Mouse (Mus musculus) forebrain, embryonic 15.5 days (tissue): ENCODE measurements around the gene Actn3. TPM values are rescaled to one million over a fixed set of nuclear protein-coding genes. Genes with fewer than 3 reads are reported as not detected.
"Not testable (repeated sequence)": the region's sequence is repeated elsewhere in the genome, so short reads cannot be mapped to it uniquely, and the experiment has no call there.

Experiments used
- ATAC-seq: fragments of 200-750 bp; cut with Nextera tagmentation; replicated peaks from 2 replicates; pipeline ENCODE4 v1.8.0; 2017; ENCODE audit warnings: mild to moderate bottlenecking, moderate TSS enrichment, moderate library complexity
- H3K27ac ChIP-seq: fragments of 300-500 bp; sonication (generic); replicated peaks from 2 replicates; pipeline ENCODE4 v1.5.1; 2015; ENCODE audit warnings: mild to moderate bottlenecking, inconsistent platforms
- H3K27me3 ChIP-seq: fragments of 300-500 bp; sonication (generic); 2 replicates; pipeline ENCODE4 v1.6.1; 2015; ENCODE audit warnings: inconsistent platforms
- H3K36me3 ChIP-seq: fragments of 300-500 bp; sonication (generic); 2 replicates; pipeline ENCODE4 v1.6.1; 2015; ENCODE audit warnings: mild to moderate bottlenecking, inconsistent platforms
- H3K4me1 ChIP-seq: fragments of 300-500 bp; sonication (generic); 2 replicates; pipeline ENCODE4 v1.6.1; 2015; ENCODE audit warnings: inconsistent platforms
- H3K4me2 ChIP-seq: fragments of 300-500 bp; sonication (generic); replicated peaks from 2 replicates; pipeline ENCODE4 v1.6.1; 2015; ENCODE audit warnings: mild to moderate bottlenecking, inconsistent platforms
- H3K4me3 ChIP-seq: fragments of 300-500 bp; sonication (generic); 2 replicates; pipeline ENCODE4 v1.5.1; 2015; ENCODE audit warnings: mild to moderate bottlenecking, inconsistent platforms
- H3K9ac ChIP-seq: fragments of 300-500 bp; sonication (generic); replicated peaks from 2 replicates; pipeline ENCODE4 v1.6.1; 2015; ENCODE audit warnings: mild to moderate bottlenecking, inconsistent platforms
- H3K9me3 ChIP-seq: fragments of 300-500 bp; sonication (generic); 2 replicates; pipeline ENCODE4 v1.6.1; 2016; ENCODE audit warnings: inconsistent platforms
- WGBS: fragments of 180-500 bp; shearing (Covaris S2); methylation state at CpG from one replicate; pipeline ENCODE4 v1.1.7; 2015; ENCODE audit warnings: mixed read lengths; 5-methylcytosine and 5-hydroxymethylcytosine counted together
- polyA plus RNA-seq: library from polyadenylated mRNA; unstranded; fragments of >200 nt; fragmentation: Nextera tagmentation; extraction: Ambion mirVana; gene quantifications from 2 replicates; pipeline ENCODE4 v1.2.1, GENCODE M21; 2015

Gene Actn3
- polyA plus RNA-seq, 1 experiment from 2014 or later = 0.73 TPM

DNA sequence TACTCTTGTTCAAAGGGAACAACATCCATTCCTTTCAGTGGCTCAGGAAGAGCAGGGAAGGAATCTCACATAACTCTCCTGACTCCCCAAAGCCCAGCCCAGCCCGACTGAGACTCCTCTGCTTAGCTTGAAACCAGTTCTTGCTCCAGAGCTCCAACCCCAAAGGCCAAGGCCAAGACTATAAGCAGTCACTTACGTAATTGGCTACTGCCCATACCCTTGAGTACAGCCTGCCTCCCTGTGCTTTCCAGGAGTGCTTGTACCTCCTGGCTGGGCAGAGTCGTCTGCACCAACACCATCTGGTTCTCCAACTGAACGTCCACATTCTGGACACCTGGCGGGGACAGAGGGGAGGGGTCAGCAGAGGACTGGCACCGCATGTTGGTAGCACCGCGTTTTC is 43.7 kb downstream of the Actn3 start:
- ATAC-seq = no peak
- WGBS = 88% methylated on average over 8 of the region's 8 CpGs

DNA sequence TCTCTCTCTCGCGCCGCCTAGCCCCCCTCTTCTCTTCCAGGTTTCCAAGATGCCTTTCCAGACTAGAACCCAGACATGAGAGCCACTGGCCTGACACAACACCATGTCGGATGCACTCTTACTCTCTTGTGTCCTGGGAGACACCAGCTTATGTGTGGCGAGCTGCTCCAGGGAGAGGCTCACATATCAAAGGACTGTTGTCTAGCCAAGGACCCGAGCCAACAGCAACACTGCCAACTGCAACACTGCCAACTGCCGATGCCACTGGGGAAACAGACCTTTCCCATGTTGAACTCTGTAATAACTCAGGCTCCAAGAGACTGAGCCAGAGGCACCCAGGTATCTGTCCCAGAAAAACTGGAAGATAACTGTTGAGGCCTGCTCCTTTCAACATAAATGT is 48.6 kb downstream of the Actn3 start:
- H3K27me3 ChIP-seq = no peaks in the 10 kb centered on the region
- 0 out of 2 replicates have a peak, but pooled peaks cover 4% of the 10 kb centered on the region for H3K4me1 ChIP-seq
- H3K36me3 ChIP-seq = peaks cover 12% of the 10 kb centered on the region
- no peak for ATAC-seq
- H3K4me3 ChIP-seq = no peak overlapping the region
- WGBS = 51% methylated on average over 7 of the region's 7 CpGs
- no peak overlapping the region for H3K9ac ChIP-seq
- H3K4me2 ChIP-seq = no peak overlapping the region
- H3K27ac ChIP-seq = no peak overlapping the region
- no peaks in the 10 kb centered on the region for H3K9me3 ChIP-seq

More for the DNA sequence above, 43.7 kb downstream of the Actn3 start:
- Histone ChIP-seq H3K27me3 (no peaks in the 10 kb centered on the region), H3K4me3 (no peak overlapping the region), H3K36me3 (no peaks in the 10 kb centered on the region; the same call in 1 of the 2 replicates), H3K4me1 (peaks cover 15% of the 10 kb centered on the region), H3K4me2 (no peak overlapping the region), H3K9ac (no peak overlapping the region), H3K9me3 (no peaks in the 10 kb centered on the region), H3K27ac (no peak overlapping the region)

DNA sequence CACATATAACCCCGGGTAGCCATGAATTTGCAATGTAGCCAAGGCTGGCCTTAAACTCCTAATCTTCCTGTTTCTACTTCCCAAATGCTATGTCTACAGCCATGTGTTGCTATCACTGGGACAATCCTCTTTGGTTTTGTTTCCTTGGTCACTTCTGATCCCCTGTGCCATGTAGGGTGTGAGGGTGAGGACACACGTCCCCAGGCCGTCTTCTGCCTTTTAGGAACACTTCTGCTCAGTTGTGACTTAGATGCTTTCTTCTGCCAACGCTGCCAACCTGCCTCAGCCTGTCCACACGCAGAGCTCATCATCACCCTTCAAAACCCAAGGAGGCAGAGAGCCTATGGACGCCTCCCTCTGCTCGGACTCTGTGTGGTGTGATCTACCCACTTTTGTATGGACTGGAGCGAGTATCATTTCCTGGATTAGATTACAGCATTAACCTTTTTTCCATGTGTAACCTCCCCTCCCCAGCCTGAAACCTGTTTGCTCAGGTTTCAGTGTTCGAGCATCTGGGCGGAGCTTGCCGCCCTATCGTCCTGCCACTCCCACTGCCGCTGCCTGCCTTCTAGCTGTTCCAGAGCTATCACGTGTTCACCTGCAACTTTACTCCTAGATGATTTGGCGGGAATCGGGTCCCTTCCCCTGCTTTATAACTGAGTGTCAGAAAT is 49.1 kb downstream of the Actn3 start:
- ATAC-seq = no peak

DNA sequence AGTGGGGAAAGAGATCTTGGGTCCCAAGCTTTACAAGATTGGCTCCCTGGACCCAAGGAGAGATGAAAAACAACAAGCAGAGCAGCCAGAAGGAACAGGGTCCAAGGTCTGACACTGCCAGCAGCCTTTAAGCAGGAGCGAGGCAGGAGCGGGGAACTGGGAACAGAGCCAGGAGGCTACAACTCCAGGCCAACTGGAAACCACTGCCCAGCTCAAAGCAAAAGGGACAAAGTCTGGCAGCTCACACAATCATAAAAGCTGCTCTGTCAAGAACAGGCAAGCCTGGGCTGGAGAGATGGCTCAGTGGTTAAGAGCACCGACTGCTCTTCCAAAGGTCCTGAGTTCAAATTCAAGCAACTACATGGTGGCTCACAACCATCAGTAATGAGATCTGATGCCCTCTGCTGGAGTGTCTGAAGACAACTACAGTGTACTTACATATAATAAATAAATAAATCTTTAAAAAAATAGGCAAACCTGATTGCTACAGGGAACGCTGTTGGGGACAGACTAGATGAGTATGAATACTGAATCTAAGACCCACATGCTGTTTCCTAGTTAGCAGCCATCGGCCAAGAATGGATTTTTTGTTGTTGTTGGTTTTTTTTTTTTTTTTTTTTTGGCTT is 56.9 kb downstream of the Actn3 start:
- H3K27ac ChIP-seq = no peak overlapping the region
- ATAC-seq = peak; percentile 67; the same call in 1 of the 2 replicates
- H3K27me3 ChIP-seq = no peaks in the 10 kb centered on the region
- H3K4me2 ChIP-seq = no peak overlapping the region
- peaks cover 12% of the 10 kb centered on the region for H3K36me3 ChIP-seq
- H3K4me1 ChIP-seq = no peaks in the 10 kb centered on the region
- no peaks in the 10 kb centered on the region for H3K9me3 ChIP-seq
- no peak overlapping the region for H3K9ac ChIP-seq
- no peak overlapping the region for H3K4me3 ChIP-seq
- 60% methylated on average over 5 of the region's 5 CpGs for WGBS

More for the DNA sequence above, 49.1 kb downstream of the Actn3 start:
- Histone ChIP-seq H3K27ac (no peak overlapping the region), H3K4me1 (0 out of 2 replicates have a peak, but pooled peaks cover 4% of the 10 kb centered on the region), H3K36me3 (peaks cover 12% of the 10 kb centered on the region), H3K4me2 (no peak overlapping the region), H3K9me3 (no peaks in the 10 kb centered on the region), H3K4me3 (no peak overlapping the region), H3K27me3 (no peaks in the 10 kb centered on the region), H3K9ac (no peak overlapping the region)
- 65% methylated on average over 16 of the region's 16 CpGs for WGBS

DNA sequence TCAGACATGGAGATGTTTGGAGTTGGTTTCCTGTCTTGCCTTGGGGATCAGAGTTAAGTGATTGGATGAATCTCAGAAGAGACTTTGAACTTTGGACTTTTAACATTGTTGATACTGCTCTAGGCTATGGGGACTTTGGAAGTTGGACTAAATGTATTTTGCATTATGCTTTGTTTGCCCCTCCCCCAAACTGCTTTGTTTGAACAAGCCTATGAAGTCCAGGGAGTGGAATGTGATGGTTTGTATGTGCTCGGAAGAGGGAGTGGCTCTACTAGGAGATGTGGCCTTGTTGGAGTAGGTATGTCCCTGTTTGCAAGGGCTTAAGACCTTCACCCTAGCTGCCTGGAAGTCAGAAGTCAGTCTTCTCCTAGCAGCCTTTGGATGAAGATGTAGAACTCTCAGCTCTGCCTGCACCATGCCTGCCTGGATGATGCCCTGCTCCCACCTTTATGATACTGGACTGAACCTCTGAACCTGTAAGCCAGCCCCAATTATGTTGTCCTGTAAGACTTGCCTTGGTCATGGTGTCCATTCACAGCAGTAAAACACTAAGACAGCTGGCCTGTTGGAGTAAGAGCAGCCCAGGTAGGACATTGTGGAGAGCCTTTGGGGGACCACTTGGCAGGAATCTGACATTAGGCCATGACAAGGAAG is 60.4 kb downstream of the Actn3 start:
- ATAC-seq = no peak
- no peaks in the 10 kb centered on the region for H3K36me3 ChIP-seq
- H3K27ac ChIP-seq = no peak overlapping the region
- no peaks in the 10 kb centered on the region for H3K9me3 ChIP-seq
- H3K4me1 ChIP-seq = peaks cover under 1% of the 10 kb centered on the region
- no peaks in the 10 kb centered on the region for H3K27me3 ChIP-seq
- WGBS = 74% methylated on average over 1 of the region's 1 CpGs
- no peak overlapping the region for H3K4me2 ChIP-seq
- no peak overlapping the region for H3K9ac ChIP-seq
- no peak overlapping the region for H3K4me3 ChIP-seq

DNA sequence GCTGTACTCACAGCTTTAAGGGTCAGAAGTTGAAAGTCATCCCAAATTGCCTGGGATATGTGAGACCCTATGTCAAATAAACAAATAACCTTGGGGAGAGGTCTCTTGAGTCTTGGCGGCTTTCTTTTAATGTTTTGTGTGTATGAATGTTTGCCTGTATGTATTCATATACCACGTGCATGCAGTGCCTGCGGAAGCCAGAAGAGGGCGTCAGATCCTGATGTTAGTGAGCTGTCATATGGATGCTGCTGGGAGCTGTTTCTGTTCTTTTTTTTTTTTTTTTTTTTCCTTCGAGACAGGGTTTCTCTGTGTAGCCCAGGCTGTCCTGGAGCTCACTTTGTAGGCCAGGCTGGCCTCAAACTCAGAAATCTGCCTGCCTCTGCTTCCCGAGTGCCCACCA is 64.7 kb downstream of the Actn3 start:
- H3K4me3 ChIP-seq = no peak overlapping the region
- ATAC-seq = no peak
- WGBS = 83% methylated on average over 6 of the region's 6 CpGs

DNA sequence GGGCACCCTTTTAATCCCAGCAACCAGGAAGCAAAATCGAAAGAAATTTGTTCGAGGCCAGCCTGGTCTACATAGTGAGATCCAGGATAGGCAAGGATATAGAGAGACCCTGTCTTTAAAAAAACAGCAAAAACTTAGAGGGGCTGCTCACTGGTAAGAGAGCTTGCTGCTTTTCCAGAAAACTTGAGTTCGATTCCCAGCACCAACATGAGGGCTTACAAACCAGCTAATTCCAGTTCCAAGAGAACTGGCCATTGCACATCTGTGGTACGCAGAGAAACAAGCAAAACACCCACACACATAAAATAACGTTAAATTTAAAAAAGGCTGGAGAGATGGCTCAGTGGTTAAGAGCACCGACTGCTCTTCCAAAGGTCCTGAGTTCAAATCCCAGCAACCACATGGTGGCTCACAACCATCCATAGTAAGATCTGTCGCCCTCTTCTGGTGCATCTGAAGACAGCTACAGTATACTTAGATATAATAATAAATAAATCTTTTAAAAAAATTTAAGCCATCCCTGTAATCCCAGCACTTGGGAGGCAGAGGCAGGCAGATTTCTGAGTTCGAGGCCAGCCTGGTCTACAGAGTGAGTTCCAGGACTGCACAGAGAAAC is 65.3 kb downstream of the Actn3 start:
- Histone ChIP-seq H3K4me2 (peak overlapping the region; percentile 87), H3K4me3 (peak overlapping the region; percentile 97), H3K9ac (peak overlapping the region; percentile 90), H3K27ac (peak overlapping the region; percentile 96), H3K4me1 (peaks cover 32% of the 10 kb centered on the region)
- not testable (repeated sequence) for H3K27me3 ChIP-seq, H3K36me3 ChIP-seq, H3K9me3 ChIP-seq, ATAC-seq
- WGBS = 82% methylated on average over 8 of the region's 8 CpGs

More for the DNA sequence above, 64.7 kb downstream of the Actn3 start:
- Histone ChIP-seq H3K9me3 (no peaks in the 10 kb centered on the region), H3K9ac (no peak overlapping the region), H3K36me3 (no peaks in the 10 kb centered on the region), H3K27ac (no peak overlapping the region), H3K4me1 (peaks cover 28% of the 10 kb centered on the region), H3K4me2 (no peak overlapping the region), H3K27me3 (no peaks in the 10 kb centered on the region)

GRCm38 (mm10) chr19:4811909-4812242 is 65.8 kb downstream of the Actn3 start:
- Histone ChIP-seq H3K4me3 (peak overlapping the region; percentile 97), H3K27me3 (no peaks in the 10 kb centered on the region), H3K4me2 (peak overlapping the region; percentile 87), H3K36me3 (no peaks in the 10 kb centered on the region), H3K4me1 (peaks cover 32% of the 10 kb centered on the region), H3K9ac (peak overlapping the region; percentile 90), H3K27ac (peak overlapping the region; percentile 96), H3K9me3 (no peaks in the 10 kb centered on the region)
- peak; percentile 44; the same call in 1 of the 2 replicates for ATAC-seq
- 5% methylated on average over 12 of the region's 12 CpGs for WGBS

Other genes starting within 250 kb of the Actn3 start
- gene Gm960, start 179.2 kb downstream of the Actn3 start, polyA plus RNA-seq = 6.6 and 8.8 TPM in 2 replicates
- 30.2 and 31.9 TPM in 2 replicates for gene Sptbn2, start 166.7 kb downstream of the Actn3 start, polyA plus RNA-seq
- 184 and 193 TPM in 2 replicates for gene Rbm4b, start 121.4 kb downstream of the Actn3 start, polyA plus RNA-seq
- 93.0 and 114 TPM in 2 replicates for gene Rbm4, start 84.0 kb downstream of the Actn3 start, polyA plus RNA-seq
- 31.3 and 43.7 TPM in 2 replicates for gene Gm21992, start 66.3 kb downstream of the Actn3 start, polyA plus RNA-seq
- 81.4 and 84.6 TPM in 2 replicates for gene Rbm14, start 66.3 kb downstream of the Actn3 start, polyA plus RNA-seq
- 36.9 and 39.6 TPM in 2 replicates for gene Ccs, start 38.6 kb downstream of the Actn3 start, polyA plus RNA-seq
- 0.41 and 0.74 TPM in 2 replicates for gene Ccdc87, start 38.5 kb downstream of the Actn3 start, polyA plus RNA-seq
- 56.8 and 61.7 TPM in 2 replicates for gene Ctsf, start 22.8 kb downstream of the Actn3 start, polyA plus RNA-seq
- gene Zdhhc24, start 759 bp upstream of the Actn3 start, polyA plus RNA-seq = 21.3 and 22.7 TPM in 2 replicates
- 9.7 and 10.6 TPM in 2 replicates for gene Bbs1, start 28.7 kb upstream of the Actn3 start, polyA plus RNA-seq
- gene Dpp3, start 50.4 kb upstream of the Actn3 start, polyA plus RNA-seq = 101 and 103 TPM in 2 replicates
- 11.1 and 11.6 TPM in 2 replicates for gene Peli3, start 65.2 kb upstream of the Actn3 start, polyA plus RNA-seq
- gene Mrpl11, start 84.2 kb upstream of the Actn3 start, polyA plus RNA-seq = 118 and 119 TPM in 2 replicates
- 0.14 and 0.23 TPM in 2 replicates for gene Npas4, start 112.4 kb upstream of the Actn3 start, polyA plus RNA-seq
- gene Slc29a2, start 146.0 kb upstream of the Actn3 start, polyA plus RNA-seq = 10.1 and 10.4 TPM in 2 replicates
- 51.3 and 54.4 TPM in 2 replicates for gene B4gat1, start 160.9 kb upstream of the Actn3 start, polyA plus RNA-seq
- 3.3 and 4.0 TPM in 2 replicates for gene AC124502.3, start 161.0 kb upstream of the Actn3 start, polyA plus RNA-seq
- 52.8 and 55.5 TPM in 2 replicates for gene Brms1, start 163.4 kb upstream of the Actn3 start, polyA plus RNA-seq
- gene Rin1, start 172.6 kb upstream of the Actn3 start, polyA plus RNA-seq = 0.97 and 2.0 TPM in 2 replicates
- gene Cd248, start 190.2 kb upstream of the Actn3 start, polyA plus RNA-seq = 10.3 and 11.1 TPM in 2 replicates
- gene Tmem151a, start 207.6 kb upstream of the Actn3 start, polyA plus RNA-seq = 7.9 and 8.3 TPM in 2 replicates
- gene Yif1a, start 210.6 kb upstream of the Actn3 start, polyA plus RNA-seq = 53.0 and 54.3 TPM in 2 replicates
- 324 and 348 TPM in 2 replicates for gene Cnih2, start 220.6 kb upstream of the Actn3 start, polyA plus RNA-seq
- 243 and 248 TPM in 2 replicates for gene Rab1b, start 229.2 kb upstream of the Actn3 start, polyA plus RNA-seq
- gene Klc2, start 240.7 kb upstream of the Actn3 start, polyA plus RNA-seq = 47.0 and 50.9 TPM in 2 replicates